Mouse (Mus musculus): Measurements from ENCODE around the gene Cd300e. TPM values are rescaled to one million over a fixed set of nuclear protein-coding genes. Genes with fewer than 3 reads are reported as not detected.

Gene Cd300e
- 1 to 10 TPM in 1 of 2 experiments, under 1 TPM in 1; 0.90 to 1.7 TPM for total RNA-seq (2023)

GRCm38 (mm10) chr11:115062077-115062476 lies at the start of gene Cd300e:
Gene Cd300e, minus strand, starts transcription at chr11:115062177.

DNA sequence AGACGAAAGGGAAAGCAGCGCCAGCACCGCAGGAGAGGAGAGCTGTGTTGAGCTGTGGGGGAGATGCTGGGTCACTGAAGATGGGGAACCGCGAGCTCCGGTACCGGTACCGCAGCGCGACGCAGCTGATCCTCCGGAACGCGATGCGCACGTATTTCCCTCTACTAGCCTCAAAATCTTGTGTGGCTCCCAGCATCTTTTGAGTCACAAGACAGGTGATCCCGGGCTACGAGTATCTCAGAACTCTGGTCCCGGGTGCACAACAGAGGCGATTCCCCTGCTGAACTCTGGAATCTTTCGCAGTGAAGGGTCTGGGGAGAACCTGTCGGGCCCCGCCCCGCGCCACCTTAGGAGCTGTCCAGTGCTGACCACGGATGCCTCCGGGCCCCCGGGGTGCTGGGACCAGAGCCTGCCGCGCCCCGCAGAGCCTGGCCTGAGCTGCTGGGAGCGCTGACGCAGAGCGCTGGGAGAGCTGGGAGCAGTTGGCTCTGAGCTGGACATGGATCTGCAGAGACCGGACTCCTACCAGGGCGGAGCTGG lies 29.5 kb upstream of the Cd300e start, which contains the start of gene Rab37:
Gene Rab37, plus strand, starts transcription at position 70 of the 540 bp plus-strand sequence.

DNA sequence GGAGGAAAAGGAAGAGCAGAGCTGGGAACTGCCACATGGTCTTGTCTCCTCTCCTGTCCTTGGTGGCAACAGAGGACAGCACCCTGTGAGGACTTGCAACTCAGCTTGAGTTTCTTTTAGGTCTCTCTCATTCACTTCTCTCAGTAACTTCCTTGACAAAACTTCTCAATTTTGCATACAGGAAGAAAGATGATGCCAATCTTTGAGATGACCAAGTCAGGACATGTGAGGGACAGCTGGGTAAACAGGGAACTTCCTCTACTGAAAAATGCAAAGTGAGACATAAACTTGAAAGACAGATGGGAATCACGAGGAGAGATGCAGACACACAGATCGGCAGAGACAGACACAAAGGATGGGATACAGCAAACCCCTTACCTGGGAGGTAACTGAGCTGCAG lies 13.7 kb downstream of the Cd300e start, which contains the start of gene Cd300ld3:
Gene Cd300ld3, minus strand, starts transcription at position 151 of the 400 bp plus-strand sequence.

DNA sequence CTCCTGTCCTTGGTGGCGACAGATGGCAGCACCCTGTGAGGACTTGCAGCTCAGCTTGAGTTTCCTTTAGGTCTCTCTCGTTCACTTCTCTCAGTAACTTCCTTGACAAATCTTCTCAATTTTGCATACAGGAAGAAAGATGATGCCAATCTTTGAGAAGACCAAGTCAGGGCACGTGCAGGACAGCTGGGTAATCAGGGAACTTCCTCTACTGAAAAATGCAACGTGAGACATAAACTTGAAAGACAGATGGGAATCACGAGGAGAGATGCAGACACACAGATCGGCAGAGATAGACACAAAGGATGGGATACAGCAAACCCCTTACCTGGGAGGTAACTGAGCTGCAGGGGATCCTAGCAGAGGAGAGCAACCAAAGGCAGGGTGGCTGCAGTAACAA lies 24.3 kb downstream of the Cd300e start, which contains the start of gene Cd300ld5:
Gene Cd300ld5, minus strand, starts transcription at position 101 of the 400 bp plus-strand sequence.

GRCm38 (mm10) chr11:115026912-115027311 lies 35.1 kb downstream of the Cd300e start, which contains the start of gene Cd300ld4:
Gene Cd300ld4, minus strand, starts transcription at chr11:115027012.

DNA sequence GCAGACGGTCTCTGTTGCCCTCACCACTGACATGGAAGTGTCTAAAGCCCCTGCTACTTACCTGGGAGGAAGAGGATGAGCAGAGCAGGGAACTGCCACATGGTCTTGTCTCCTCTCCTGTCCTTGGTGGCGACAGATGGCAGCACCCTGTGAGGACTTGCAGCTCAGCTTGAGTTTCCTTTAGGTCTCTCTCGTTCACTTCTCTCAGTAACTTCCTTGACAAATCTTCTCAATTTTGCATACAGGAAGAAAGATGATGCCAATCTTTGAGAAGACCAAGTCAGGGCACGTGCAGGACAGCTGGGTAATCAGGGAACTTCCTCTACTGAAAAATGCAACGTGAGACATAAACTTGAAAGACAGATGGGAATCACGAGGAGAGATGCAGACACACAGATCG lies 45.9 kb downstream of the Cd300e start, which contains the start of gene Cd300ld2:
Gene Cd300ld2, minus strand, starts transcription at position 101 of the 400 bp plus-strand sequence.

Other genes starting within 250 kb of the Cd300e start
- 1 to 10 TPM; 2.4 to 4.4 TPM for gene Gprc5c, start 211.0 kb downstream of the Cd300e start, total RNA-seq (2023)
- 10 to 100 TPM; 51.7 to 56.5 TPM for gene Cd300a, start 172.1 kb downstream of the Cd300e start, total RNA-seq (2023)
- gene Cd300lb, start 127.8 kb downstream of the Cd300e start, total RNA-seq (2023): 100 to 1,000 TPM; 126 to 137 TPM
- under 1 TPM in 1 of 2 experiments, not detected in 1; 0.64 TPM for gene Cd300c, start 93.0 kb downstream of the Cd300e start, total RNA-seq (2023)
- 10 to 100 TPM; 70.2 to 85.4 TPM for gene Cd300ld, start 72.3 kb downstream of the Cd300e start, total RNA-seq (2023)
- gene Cd300c2, start 60.3 kb downstream of the Cd300e start, total RNA-seq (2023): 10 to 100 TPM; 66.6 to 67.8 TPM
- gene Cd300ld2, start 46.0 kb downstream of the Cd300e start, total RNA-seq (2023): not detected
- not detected for gene Cd300ld4, start 35.2 kb downstream of the Cd300e start, total RNA-seq (2023)
- 10 to 100 TPM in 1 of 2 experiments, 1 to 10 TPM in 1; 9.3 to 19.0 TPM for gene Cd300ld5, start 24.4 kb downstream of the Cd300e start, total RNA-seq (2023)
- gene Cd300ld3, start 13.8 kb downstream of the Cd300e start, total RNA-seq (2023): 10 to 100 TPM in 1 of 2 experiments, 1 to 10 TPM in 1; 9.5 to 21.5 TPM
- 10 to 100 TPM; 11.4 to 12.6 TPM for gene Rab37, start 29.3 kb upstream of the Cd300e start, total RNA-seq (2023)
- 100 to 1,000 TPM; 160 to 201 TPM for gene Cd300lf, start 71.8 kb upstream of the Cd300e start, total RNA-seq (2023)
- 100 to 1,000 TPM; 142 to 143 TPM for gene Slc9a3r1, start 101.2 kb upstream of the Cd300e start, total RNA-seq (2023)
- 10 to 100 TPM; 30.4 to 33.7 TPM for gene Tmem104, start 125.3 kb upstream of the Cd300e start, total RNA-seq (2023)
- gene Nat9, start 125.7 kb upstream of the Cd300e start, total RNA-seq (2023): 10 to 100 TPM; 16.8 to 22.0 TPM
- gene Grin2c, start 205.1 kb upstream of the Cd300e start, total RNA-seq (2023): not detected
- gene Fdxr, start 214.9 kb upstream of the Cd300e start, total RNA-seq (2023): 1 to 10 TPM; 7.5 to 9.2 TPM
- gene Fads6, start 235.5 kb upstream of the Cd300e start, total RNA-seq (2023): 1 to 10 TPM; 2.1 to 2.7 TPM
- gene Otop2, start 245.0 kb upstream of the Cd300e start, total RNA-seq (2023): not detected

Data from neutrophil, adult 83 days (primary cell).